Mouse (Mus musculus): ENCODE results near the gene Atrip. TPM values are rescaled to one million over a fixed set of nuclear protein-coding genes. Genes with fewer than 3 reads are reported as not detected.

Atrip gene
- polyA plus RNA-seq, 1 experiment: not detected

- TF ChIP-seq CTCF (IDR thresholded peaks at IDR 0.05; ENCODE audit: insufficient read depth, low read depth, low read length) (no peak), POLR2A (IDR thresholded peaks at IDR 0.05; ENCODE audit: insufficient read depth, low read depth, low read length) (no peak)
- 87% methylated on average over 3 of the region's 3 CpGs for WGBS
Measured at GRCm38 (mm10) chr9:109050674-109050997, 23.3 kb downstream of the Atrip start.

DNA sequence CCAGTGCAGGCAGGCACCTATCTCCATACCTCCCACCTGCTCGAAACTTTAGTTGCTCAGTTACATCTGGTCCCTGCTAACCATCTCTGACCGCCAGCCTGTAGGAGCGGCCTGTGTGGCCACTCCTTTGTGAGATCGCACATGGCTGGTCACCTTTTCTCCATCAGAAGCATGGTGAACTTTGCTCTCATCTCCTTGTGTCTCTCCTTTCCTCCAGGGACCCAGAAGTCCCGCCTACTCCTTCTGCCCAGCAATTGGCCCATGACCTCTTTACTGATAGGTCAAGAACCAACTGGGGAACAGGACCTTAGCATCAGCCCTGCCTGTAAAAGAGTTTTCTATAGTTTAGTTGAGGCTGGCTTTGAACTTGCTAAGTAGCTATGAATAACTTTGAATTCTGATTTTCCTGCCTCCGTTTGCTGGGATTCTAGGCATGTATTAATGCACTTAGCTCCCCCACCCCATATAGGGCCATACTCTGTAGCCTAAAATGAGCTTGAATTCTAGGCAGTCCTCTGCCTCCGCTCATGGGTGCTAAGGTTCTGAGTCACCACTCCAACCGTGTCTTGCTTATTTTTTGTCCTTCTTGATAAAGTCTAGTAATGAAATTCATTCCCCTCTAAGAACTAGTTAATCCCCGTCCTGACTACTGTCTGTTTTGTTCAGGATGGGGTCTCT lies 23.8 kb downstream of the Atrip start:
- Histone ChIP-seq H3K4me1 (ENCODE audit: control insufficient read depth, insufficient read depth, low read length) (peaks cover 6% of the 10 kb centered on the region), H3K27ac (ENCODE audit: insufficient read depth, low read depth, low read length) (no peak overlapping the region), H3K4me3 (ENCODE audit: insufficient read depth, low read depth, low read length) (no peak overlapping the region)
- TF ChIP-seq CTCF (IDR thresholded peaks at IDR 0.05; ENCODE audit: insufficient read depth, low read depth, low read length) (no peak), POLR2A (IDR thresholded peaks at IDR 0.05; ENCODE audit: insufficient read depth, low read depth, low read length) (no peak)
- 86% methylated on average over 9 of the region's 9 CpGs for WGBS

More at GRCm38 (mm10) chr9:109050674-109050997, 23.3 kb downstream of the Atrip start:
- no peak overlapping the region for H3K27ac ChIP-seq (ENCODE audit: insufficient read depth, low read depth, low read length)
- no peak overlapping the region for H3K4me3 ChIP-seq (ENCODE audit: insufficient read depth, low read depth, low read length)
- peaks cover 12% of the 10 kb centered on the region for H3K4me1 ChIP-seq (ENCODE audit: control insufficient read depth, insufficient read depth, low read length)

DNA sequence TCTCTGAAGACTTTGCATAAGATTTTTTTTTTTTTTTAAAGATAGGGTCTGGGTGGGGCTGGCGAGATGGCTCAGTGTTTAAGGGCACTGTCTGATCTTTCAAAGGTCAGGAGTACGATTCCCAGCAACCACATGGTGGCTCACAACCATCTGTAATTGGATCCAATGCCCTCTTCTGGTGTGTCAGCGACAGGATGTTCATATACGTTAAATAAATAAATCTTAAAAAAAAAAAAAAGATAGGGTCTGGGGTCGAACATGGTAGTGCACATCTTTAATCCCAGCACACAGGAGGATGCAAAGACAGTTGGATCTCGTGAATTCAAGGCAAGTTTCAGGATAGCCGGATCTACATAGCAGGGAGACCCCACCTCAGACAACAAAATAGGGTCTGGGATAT lies 24.6 kb downstream of the Atrip start:
- Histone ChIP-seq H3K4me1 (ENCODE audit: control insufficient read depth, insufficient read depth, low read length) (peaks cover under 1% of the 10 kb centered on the region), H3K27ac (ENCODE audit: insufficient read depth, low read depth, low read length) (no peak overlapping the region), H3K4me3 (ENCODE audit: insufficient read depth, low read depth, low read length) (no peak overlapping the region)
- TF ChIP-seq CTCF (IDR thresholded peaks at IDR 0.05; ENCODE audit: insufficient read depth, low read depth, low read length): no peak
- TF ChIP-seq POLR2A (IDR thresholded peaks at IDR 0.05; ENCODE audit: insufficient read depth, low read depth, low read length): no peak
- 88% methylated on average over 7 of the region's 7 CpGs for WGBS

DNA sequence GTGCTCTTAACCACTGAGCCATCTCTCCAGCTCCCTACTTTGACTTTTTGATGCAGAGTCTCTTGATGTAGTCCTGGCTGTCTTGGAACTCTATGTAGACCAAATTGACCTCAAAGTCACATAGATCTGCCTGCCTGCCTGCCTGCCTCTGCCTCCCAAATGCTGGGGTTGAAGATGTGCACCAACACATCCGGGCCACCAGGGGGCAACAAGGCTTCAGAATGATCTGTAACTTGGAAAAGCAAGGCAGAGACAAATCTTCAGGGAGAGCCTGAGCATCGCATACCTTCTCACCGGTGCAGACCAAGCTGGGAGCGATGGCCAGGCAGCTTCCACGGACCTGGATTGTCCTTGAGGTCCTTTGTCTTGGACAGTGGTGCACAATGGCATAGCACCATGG lies 27.6 kb downstream of the Atrip start:
- Histone ChIP-seq H3K27ac (ENCODE audit: insufficient read depth, low read depth, low read length) (no peak overlapping the region), H3K4me1 (ENCODE audit: control insufficient read depth, insufficient read depth, low read length) (no peaks in the 10 kb centered on the region), H3K4me3 (ENCODE audit: insufficient read depth, low read depth, low read length) (no peak overlapping the region)
- 36% methylated on average over 5 of the region's 5 CpGs for WGBS
- TF ChIP-seq POLR2A (IDR thresholded peaks at IDR 0.05; ENCODE audit: insufficient read depth, low read depth, low read length): no peak
- TF ChIP-seq CTCF (IDR thresholded peaks at IDR 0.05; ENCODE audit: insufficient read depth, low read depth, low read length): peak; percentile 64

DNA sequence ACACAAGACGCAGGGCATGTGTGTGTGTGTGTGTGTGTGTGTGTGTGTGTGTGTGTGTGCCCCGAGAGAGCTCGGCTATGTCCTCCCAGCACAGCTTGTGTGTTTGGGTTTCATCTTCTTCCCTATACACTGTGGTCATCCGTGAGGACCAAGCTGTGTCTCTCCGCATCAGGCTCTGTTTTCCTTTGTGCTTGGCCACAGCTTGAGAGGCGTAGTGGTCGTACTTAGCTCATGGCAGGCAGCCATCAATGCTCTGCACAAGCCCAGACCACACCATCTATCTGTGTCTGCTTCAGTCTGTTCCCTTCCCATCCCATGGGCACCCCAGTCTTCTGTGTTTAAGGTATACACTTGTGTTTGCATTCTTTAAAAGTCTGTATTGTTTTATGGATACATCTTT lies 32.6 kb downstream of the Atrip start:
- Histone ChIP-seq H3K4me3 (ENCODE audit: insufficient read depth, low read depth, low read length) (no peak overlapping the region), H3K27ac (ENCODE audit: insufficient read depth, low read depth, low read length) (no peak overlapping the region), H3K4me1 (ENCODE audit: control insufficient read depth, insufficient read depth, low read length) (peaks cover 11% of the 10 kb centered on the region)
- 73% methylated on average over 7 of the region's 7 CpGs for WGBS
- TF ChIP-seq POLR2A (IDR thresholded peaks at IDR 0.05; ENCODE audit: insufficient read depth, low read depth, low read length): no peak
- no peak for TF ChIP-seq CTCF (IDR thresholded peaks at IDR 0.05; ENCODE audit: insufficient read depth, low read depth, low read length)

DNA sequence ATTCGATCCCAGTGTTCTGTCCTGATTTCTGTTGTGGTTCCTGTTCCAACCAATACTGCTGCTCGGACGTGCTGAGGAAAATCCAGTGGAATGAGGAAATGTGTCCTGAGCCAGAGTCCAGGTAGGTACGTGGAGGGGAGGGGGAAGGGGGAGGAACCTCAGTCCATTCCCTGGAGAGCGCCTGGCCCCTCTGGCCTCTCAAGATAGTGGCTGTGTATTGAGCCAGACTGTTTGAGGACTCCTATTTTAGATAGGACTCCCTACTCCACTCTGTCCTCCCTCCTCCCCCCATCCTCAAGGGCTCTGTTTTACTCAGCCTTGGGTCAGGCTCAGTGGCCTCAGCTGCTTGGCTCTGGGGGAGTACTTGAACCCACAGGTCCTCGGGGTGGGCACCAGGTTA lies 33.0 kb downstream of the Atrip start:
- 72% methylated on average over 6 of the region's 6 CpGs for WGBS
- no peak for TF ChIP-seq POLR2A (IDR thresholded peaks at IDR 0.05; ENCODE audit: insufficient read depth, low read depth, low read length)
- TF ChIP-seq CTCF (IDR thresholded peaks at IDR 0.05; ENCODE audit: insufficient read depth, low read depth, low read length): no peak
- Histone ChIP-seq H3K4me3 (ENCODE audit: insufficient read depth, low read depth, low read length) (no peak overlapping the region), H3K4me1 (ENCODE audit: control insufficient read depth, insufficient read depth, low read length) (peaks cover 11% of the 10 kb centered on the region), H3K27ac (ENCODE audit: insufficient read depth, low read depth, low read length) (no peak overlapping the region)

DNA sequence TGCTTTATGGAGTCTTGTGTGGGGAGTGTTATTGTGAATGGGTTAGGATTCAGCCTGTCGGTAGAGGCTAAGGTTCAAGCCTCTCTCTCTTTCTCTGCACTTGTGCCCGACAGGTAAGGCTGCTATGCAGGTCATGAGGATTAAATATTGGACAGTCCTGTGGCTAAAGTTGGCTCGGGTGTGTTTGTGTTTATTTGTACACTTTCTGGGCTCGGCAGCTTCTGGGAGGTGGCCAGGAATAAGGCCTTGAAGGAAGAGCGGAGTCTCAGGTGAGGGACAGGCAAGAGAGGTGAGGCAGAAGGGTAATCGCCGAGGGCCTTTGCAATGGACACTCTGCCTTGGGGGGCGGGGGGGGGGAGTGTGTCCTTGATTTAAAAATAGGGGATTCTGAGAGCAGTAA lies 33.7 kb downstream of the Atrip start:
- TF ChIP-seq POLR2A (IDR thresholded peaks at IDR 0.05; ENCODE audit: insufficient read depth, low read depth, low read length) (no peak), CTCF (IDR thresholded peaks at IDR 0.05; ENCODE audit: insufficient read depth, low read depth, low read length) (no peak)
- Histone ChIP-seq H3K4me1 (ENCODE audit: control insufficient read depth, insufficient read depth, low read length) (peaks cover 11% of the 10 kb centered on the region), H3K4me3 (ENCODE audit: insufficient read depth, low read depth, low read length) (no peak overlapping the region), H3K27ac (ENCODE audit: insufficient read depth, low read depth, low read length) (no peak overlapping the region)
- 86% methylated on average over 8 of the region's 8 CpGs for WGBS

- 83% methylated on average over 4 of the region's 4 CpGs for WGBS
- Histone ChIP-seq H3K4me1 (ENCODE audit: control insufficient read depth, insufficient read depth, low read length) (peaks cover 11% of the 10 kb centered on the region), H3K27ac (ENCODE audit: insufficient read depth, low read depth, low read length) (no peak overlapping the region), H3K4me3 (ENCODE audit: insufficient read depth, low read depth, low read length) (no peak overlapping the region)
- no peak for TF ChIP-seq POLR2A (IDR thresholded peaks at IDR 0.05; ENCODE audit: insufficient read depth, low read depth, low read length)
- TF ChIP-seq CTCF (IDR thresholded peaks at IDR 0.05; ENCODE audit: insufficient read depth, low read depth, low read length): no peak
Measured at GRCm38 (mm10) chr9:109039681-109040080, 34.2 kb downstream of the Atrip start.

GRCm38 (mm10) chr9:109038901-109039364 lies 35.0 kb downstream of the Atrip start:
- TF ChIP-seq CTCF (IDR thresholded peaks at IDR 0.05; ENCODE audit: insufficient read depth, low read depth, low read length) (no peak), POLR2A (IDR thresholded peaks at IDR 0.05; ENCODE audit: insufficient read depth, low read depth, low read length) (no peak)
- Histone ChIP-seq H3K27ac (ENCODE audit: insufficient read depth, low read depth, low read length) (peak overlapping the region; percentile 3; the same call in 1 of the 2 replicates), H3K4me1 (ENCODE audit: control insufficient read depth, insufficient read depth, low read length) (peaks cover 11% of the 10 kb centered on the region), H3K4me3 (ENCODE audit: insufficient read depth, low read depth, low read length) (peak overlapping the region; percentile 73)
- WGBS: 31% methylated on average over 8 of the region's 8 CpGs
